ENCODE assay signal across 8 mouse cellular contexts in genomic region chr2:167062497-167062911, GRCm38 (mm10). TPM values are rescaled to one million over a fixed set of nuclear protein-coding genes. Genes with fewer than 3 reads are reported as not detected.
A peak's percentile ranks its signal among the peaks of the same experiment; 100 is the strongest.
DNase-seq lines count a peak whose midpoint lies in the region; ATAC-seq and TF ChIP-seq lines count a peak whose summit lies in the region.

No protein-coding gene starts in this region.

- peak overlapping the region; percentile 94 for H3K4me3 ChIP-seq in bone marrow, adult 2 months (replicated peaks; ENCODE audit: control insufficient read depth, low read depth, low read length)
- H3K4me3 ChIP-seq in embryonic fibroblast, embryonic 13.5 days (ENCODE audit: insufficient read depth, low read length): peak overlapping the region; percentile 64
- peak overlapping the region; percentile 84 for H3K4me3 ChIP-seq in heart, embryonic 10.5 days
- peak overlapping the region; percentile 79 for H3K4me3 ChIP-seq in kidney, embryonic 15.5 days (replicated peaks)
- peak overlapping the region; percentile 91 for H3K4me3 ChIP-seq in liver, embryonic 13.5 days (replicated peaks)
- peak overlapping the region; percentile 72 for H3K4me3 ChIP-seq in stomach, embryonic 14.5 days (ENCODE audit: low read depth, low read length)

- no peaks in the 10 kb centered on the region for H3K9me3 ChIP-seq in heart, embryonic 10.5 days
- H3K9me3 ChIP-seq in kidney, embryonic 15.5 days (replicated peaks): no peaks in the 10 kb centered on the region
- no peaks in the 10 kb centered on the region for H3K9me3 ChIP-seq in liver, embryonic 13.5 days (replicated peaks)
- no peaks in the 10 kb centered on the region for H3K9me3 ChIP-seq in stomach, embryonic 14.5 days (ENCODE audit: control insufficient read depth, low read depth, low read length)

- peaks cover 8% of the 10 kb centered on the region for H3K4me1 ChIP-seq in bone marrow, adult 2 months (ENCODE audit: control insufficient read depth, insufficient read depth, low read length)
- peaks cover 11% of the 10 kb centered on the region for H3K4me1 ChIP-seq in embryonic fibroblast, embryonic 13.5 days (ENCODE audit: control insufficient read depth, insufficient read depth, low read length)
- H3K4me1 ChIP-seq in heart, embryonic 10.5 days: peaks cover 23% of the 10 kb centered on the region
- H3K4me1 ChIP-seq in kidney, embryonic 15.5 days: peaks cover 62% of the 10 kb centered on the region
- H3K4me1 ChIP-seq in liver, embryonic 13.5 days (replicated peaks): peaks cover 68% of the 10 kb centered on the region
- H3K4me1 ChIP-seq in stomach, embryonic 14.5 days (ENCODE audit: control insufficient read depth, insufficient read depth, low read length): peaks cover 25% of the 10 kb centered on the region

- H3K27ac ChIP-seq in bone marrow, adult 2 months (ENCODE audit: control insufficient read depth, insufficient read depth, low read depth, low read length, poor library complexity): peak overlapping the region; percentile 96
- H3K27ac ChIP-seq in embryonic fibroblast, embryonic 13.5 days (ENCODE audit: insufficient read depth, low read length): peak overlapping the region; percentile 76; the same call in 1 of the 2 replicates
- H3K27ac ChIP-seq in heart, embryonic 10.5 days: peak overlapping the region; percentile 99
- peak overlapping the region; percentile 96 for H3K27ac ChIP-seq in kidney, embryonic 15.5 days
- H3K27ac ChIP-seq in liver, embryonic 13.5 days: peak overlapping the region; percentile 95
- peak overlapping the region; percentile 85; the same call in 1 of the 2 replicates for H3K27ac ChIP-seq in stomach, embryonic 14.5 days (ENCODE audit: low read length)

- H3K36me3 ChIP-seq in heart, embryonic 10.5 days: peaks cover 33% of the 10 kb centered on the region
- H3K36me3 ChIP-seq in kidney, embryonic 15.5 days: peaks cover 37% of the 10 kb centered on the region
- peaks cover 50% of the 10 kb centered on the region for H3K36me3 ChIP-seq in liver, embryonic 13.5 days
- peaks cover 18% of the 10 kb centered on the region for H3K36me3 ChIP-seq in stomach, embryonic 14.5 days (ENCODE audit: control insufficient read depth, insufficient read depth, low read length)

- WGBS in bone marrow, adult 2 months: 2% methylated on average over 55 of the region's 60 CpGs
- under 1% methylated on average over 59 of the region's 60 CpGs for WGBS in heart, embryonic 10.5 days
- under 1% methylated on average over 53 of the region's 60 CpGs for WGBS in kidney, embryonic 15.5 days
- under 1% methylated on average over 40 of the region's 60 CpGs for WGBS in liver, embryonic 13.5 days (ENCODE audit: insufficient replicate concordance)
- 0% methylated on average over 43 of the region's 60 CpGs for WGBS in stomach, embryonic 14.5 days

- H3K4me2 ChIP-seq in kidney, embryonic 15.5 days: peak overlapping the region; percentile 79
- peak overlapping the region; percentile 92 for H3K4me2 ChIP-seq in liver, embryonic 13.5 days
- H3K4me2 ChIP-seq in stomach, embryonic 14.5 days (replicated peaks; ENCODE audit: low read depth, low read length): peak overlapping the region; percentile 83

- peak overlapping the region; percentile 91 for H3K9ac ChIP-seq in kidney, embryonic 15.5 days
- peak overlapping the region; percentile 95 for H3K9ac ChIP-seq in liver, embryonic 13.5 days
- peak overlapping the region; percentile 81 for H3K9ac ChIP-seq in stomach, embryonic 14.5 days (replicated peaks; ENCODE audit: low read depth, low read length)

- H3K27me3 ChIP-seq in heart, embryonic 10.5 days (ENCODE audit: insufficient read depth, poor library complexity, severe bottlenecking): no peaks in the 10 kb centered on the region
- no peaks in the 10 kb centered on the region for H3K27me3 ChIP-seq in kidney, embryonic 15.5 days
- no peaks in the 10 kb centered on the region for H3K27me3 ChIP-seq in liver, embryonic 13.5 days
- H3K27me3 ChIP-seq in stomach, embryonic 14.5 days (ENCODE audit: control insufficient read depth, insufficient read depth, low read length): no peaks in the 10 kb centered on the region

- ATAC-seq in kidney, embryonic 15.5 days (replicated peaks; ENCODE audit: low FRiP score): peak; percentile 95
- peak; percentile 89 for ATAC-seq in liver, embryonic 13.5 days (ENCODE audit: low read depth)
- ATAC-seq in stomach, embryonic 14.5 days (ENCODE audit: insufficient number of reproducible peaks, insufficient read depth, low FRiP score, low read depth): peak; percentile 92

- no peak for TF ChIP-seq CTCF in bone marrow, adult 2 months (IDR thresholded peaks at IDR 0.05; ENCODE audit: control insufficient read depth, insufficient read depth, low read length)
- TF ChIP-seq CTCF in embryonic fibroblast, embryonic 13.5 days (IDR thresholded peaks at IDR 0.05; ENCODE audit: borderline replicate concordance, insufficient read depth, low read length): no peak

- TF ChIP-seq POLR2A in bone marrow, adult 2 months (IDR thresholded peaks at IDR 0.05; ENCODE audit: borderline replicate concordance, control insufficient read depth, low read depth, low read length): peak; percentile 91; the same call in 1 of the 2 replicates
- TF ChIP-seq POLR2A in embryonic fibroblast, embryonic 13.5 days (IDR thresholded peaks at IDR 0.05; ENCODE audit: low read depth, low read length): peak; percentile 91

- peak; percentile 92 for DNase-seq in 416B (ENCODE audit: low read depth)
- peak; percentile 95 for DNase-seq in heart, embryonic 10.5 days (ENCODE audit: low spot score)
- peak; percentile 98 for DNase-seq in liver, embryonic 13.5 days
- peak; percentile 92 to 94 for DNase-seq in natural killer cell, adult 2 months (ENCODE audit: low spot score in 2 of 2)

RNA-seq across cellular contexts. Expression of gene Znfx1, which starts 0.3 kb away (rescaled TPM):
- polyA plus RNA-seq in bone marrow, adult 2 months (2011; ENCODE audit: insufficient read depth, insufficient read length, low replicate concordance, missing spikeins): 21.7 and 32.3 TPM in 2 replicates
- polyA plus RNA-seq in embryonic fibroblast, embryonic 13.5 days (2011; ENCODE audit: insufficient read length, low read depth, missing spikeins): 23.6 and 23.8 TPM in 2 replicates
- polyA plus RNA-seq in heart, embryonic 10.5 days (2016; fragmentation: Nextera tagmentation; extraction: Ambion mirVana): 6.5 and 7.3 TPM in 2 replicates
- 9.5 and 10.2 TPM in 2 replicates for polyA plus RNA-seq in kidney, embryonic 15.5 days (2015; fragmentation: Nextera tagmentation; extraction: Ambion mirVana)
- polyA plus RNA-seq in liver, embryonic 13.5 days (2015; fragmentation: Nextera tagmentation; extraction: Ambion mirVana): 7.0 and 8.2 TPM in 2 replicates
- polyA plus RNA-seq in stomach, embryonic 14.5 days (2014; fragmentation: Nextera tagmentation; extraction: Ambion mirVana): 6.7 TPM in 2 replicates

RNA-seq across cellular contexts. Expression of gene Ddx27, which starts 47.5 kb away (rescaled TPM):
- 42.2 and 54.4 TPM in 2 replicates for polyA plus RNA-seq in bone marrow, adult 2 months (2011; ENCODE audit: insufficient read depth, insufficient read length, low replicate concordance, missing spikeins)
- 29.9 and 31.6 TPM in 2 replicates for polyA plus RNA-seq in embryonic fibroblast, embryonic 13.5 days (2011; ENCODE audit: insufficient read length, low read depth, missing spikeins)
- 46.4 and 59.4 TPM in 2 replicates for polyA plus RNA-seq in heart, embryonic 10.5 days (2016; fragmentation: Nextera tagmentation; extraction: Ambion mirVana)
- 57.7 and 59.4 TPM in 2 replicates for polyA plus RNA-seq in kidney, embryonic 15.5 days (2015; fragmentation: Nextera tagmentation; extraction: Ambion mirVana)
- polyA plus RNA-seq in liver, embryonic 13.5 days (2015; fragmentation: Nextera tagmentation; extraction: Ambion mirVana): 53.6 and 59.5 TPM in 2 replicates
- polyA plus RNA-seq in stomach, embryonic 14.5 days (2014; fragmentation: Nextera tagmentation; extraction: Ambion mirVana): 38.2 and 45.3 TPM in 2 replicates

Comparison
In these comparisons a context has a peak if more than half of its experiments do, and no peak if none do; other contexts are left out.
1. Peak in every context shown above with its lines: DNase-seq, ATAC-seq, H3K4me3 ChIP-seq and H3K27ac ChIP-seq.